Mouse (Mus musculus) intestine, postnatal 0 days (tissue): ENCODE results near the gene Trf. TPM values are rescaled to one million over a fixed set of nuclear protein-coding genes. Genes with fewer than 3 reads are reported as not detected.

Source experiments
- ATAC-seq: fragments of 200-750 bp; cut with Nextera tagmentation; 2 replicates; pipeline ENCODE4 v1.8.0; 2017; ENCODE audit warnings: mild to moderate bottlenecking, moderate TSS enrichment, moderate library complexity
- H3K27ac ChIP-seq: fragments of 300-500 bp; sonication (generic); 2 replicates; pipeline ENCODE4 v1.5.1; 2014; ENCODE audit warnings: mild to moderate bottlenecking, low read depth, low read length, moderate library complexity
- H3K27me3 ChIP-seq: fragments of 300-500 bp; sonication (generic); replicated peaks from 2 replicates; pipeline ENCODE4 v1.6.1; 2014; ENCODE audit warnings: low read length, mixed read lengths; ENCODE audit not compliant: control insufficient read depth, insufficient read depth
- H3K36me3 ChIP-seq: fragments of 300-500 bp; sonication (generic); 2 replicates; pipeline ENCODE4 v1.6.1; 2014; ENCODE audit warnings: mild to moderate bottlenecking, moderate library complexity; ENCODE audit not compliant: control insufficient read depth, insufficient read depth
- H3K4me1 ChIP-seq: fragments of 300-500 bp; sonication (generic); replicated peaks from 2 replicates; pipeline ENCODE4 v1.6.1; 2014; ENCODE audit warnings: antibody characterized with exemption, low read length, mixed read lengths; ENCODE audit not compliant: control insufficient read depth, insufficient read depth
- H3K4me2 ChIP-seq: fragments of 300-500 bp; sonication (generic); replicated peaks from 2 replicates; pipeline ENCODE4 v1.6.1; 2014; ENCODE audit warnings: low read depth, mild to moderate bottlenecking, moderate library complexity
- H3K4me3 ChIP-seq: fragments of 300-500 bp; sonication (generic); 2 replicates; pipeline ENCODE4 v1.5.1; 2014; ENCODE audit warnings: low read depth, low read length
- H3K9ac ChIP-seq: fragments of 300-500 bp; sonication (generic); 2 replicates; pipeline ENCODE4 v1.6.1; 2014; ENCODE audit warnings: mild to moderate bottlenecking, low read depth, low read length
- H3K9me3 ChIP-seq: fragments of 300-500 bp; sonication (generic); 2 replicates; pipeline ENCODE4 v1.6.1; 2016; ENCODE audit warnings: mixed run types; ENCODE audit not compliant: control insufficient read depth
- CTCF ChIP-seq: sonication (generic); IDR thresholded peaks from 2 replicates; pipeline ENCODE4 v1.5.1; 2016; ENCODE audit warnings: low read depth, mild to moderate bottlenecking, control low read depth, antibody characterized with exemption, moderate library complexity
- WGBS: fragments of 180-500 bp; shearing (Covaris S2); extraction: QIAGEN DNeasy Blood & Tissue Kit; methylation state at CpG from one replicate; pipeline ENCODE4 v1.1.7; 2014; 5-methylcytosine and 5-hydroxymethylcytosine counted together
- polyA plus RNA-seq: library from polyadenylated mRNA; unstranded; fragments of >200 nt; fragmentation: Nextera tagmentation; extraction: Ambion mirVana; gene quantifications from 2 replicates; pipeline ENCODE4 v1.2.1, GENCODE M21; 2015

The Trf gene
- polyA plus RNA-seq, 1 experiment from 2014 or later = 245 TPM

DNA sequence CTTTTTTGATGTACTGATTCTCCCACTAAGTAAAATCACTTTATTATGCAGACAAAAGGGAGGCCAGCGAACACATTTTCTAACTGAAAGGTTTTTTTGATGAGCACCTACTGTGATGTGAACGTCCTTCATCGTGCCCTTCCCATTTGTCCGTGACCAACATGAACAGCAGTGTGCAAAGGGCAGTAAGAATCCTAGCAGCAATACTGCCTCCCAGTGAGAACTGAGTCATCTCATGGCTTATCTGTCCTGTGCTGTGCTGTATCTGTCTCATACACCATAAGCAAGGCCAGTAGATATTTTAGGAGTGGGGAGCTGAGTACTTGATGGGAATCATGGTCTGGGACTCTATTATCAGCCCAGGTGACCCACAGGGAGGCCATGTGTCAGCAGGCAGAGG is 41.8 kb downstream of the Trf start:
- Histone ChIP-seq H3K9ac (no peak overlapping the region), H3K4me3 (no peak overlapping the region), H3K4me1 (no peaks in the 10 kb centered on the region), H3K27ac (no peak overlapping the region), H3K36me3 (peaks cover 45% of the 10 kb centered on the region), H3K9me3 (no peaks in the 10 kb centered on the region), H3K4me2 (no peak overlapping the region), H3K27me3 (no peaks in the 10 kb centered on the region)
- no peak for ATAC-seq
- WGBS = 91% methylated on average over 4 of the region's 4 CpGs
- TF ChIP-seq CTCF = no peak

DNA sequence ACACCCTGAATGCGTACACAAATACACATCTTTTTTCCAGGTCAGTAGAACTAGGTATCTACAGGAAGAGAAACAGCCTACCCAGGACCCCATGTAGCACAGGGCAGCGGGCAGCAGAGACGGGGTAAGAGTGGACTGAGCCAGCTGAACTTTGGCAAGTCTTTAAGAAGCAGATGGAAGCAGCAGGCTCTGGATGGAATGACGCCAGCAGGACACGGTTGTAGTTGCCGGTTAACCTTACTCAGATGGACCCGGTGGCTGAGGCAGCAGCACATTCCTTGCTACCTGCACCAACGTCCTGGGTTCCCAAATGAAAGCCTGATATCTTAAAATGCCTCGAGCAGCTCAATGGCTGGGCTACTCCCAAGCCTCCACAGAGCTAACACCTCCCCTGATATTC is 43.5 kb downstream of the Trf start:
- no peak overlapping the region for H3K4me2 ChIP-seq
- H3K27ac ChIP-seq = no peak overlapping the region
- H3K27me3 ChIP-seq = no peaks in the 10 kb centered on the region
- peaks cover 34% of the 10 kb centered on the region for H3K36me3 ChIP-seq
- no peaks in the 10 kb centered on the region for H3K4me1 ChIP-seq
- no peak for TF ChIP-seq CTCF
- H3K9me3 ChIP-seq = no peaks in the 10 kb centered on the region
- WGBS = 74% methylated on average over 9 of the region's 9 CpGs
- no peak overlapping the region for H3K4me3 ChIP-seq
- no peak overlapping the region for H3K9ac ChIP-seq
- ATAC-seq = no peak; the same call in 1 of the 2 replicates

- no peaks in the 10 kb centered on the region for H3K27me3 ChIP-seq
- peaks cover 29% of the 10 kb centered on the region for H3K36me3 ChIP-seq
- H3K4me3 ChIP-seq = no peak overlapping the region
- TF ChIP-seq CTCF = no peak
- no peak overlapping the region for H3K4me2 ChIP-seq
- H3K4me1 ChIP-seq = no peaks in the 10 kb centered on the region
- H3K27ac ChIP-seq = no peak overlapping the region
- ATAC-seq = no peak
- no peaks in the 10 kb centered on the region for H3K9me3 ChIP-seq
- H3K9ac ChIP-seq = no peak overlapping the region
- 90% methylated on average over 8 of the region's 8 CpGs for WGBS
These were observed 44.3 kb downstream of the Trf start for GRCm38 (mm10) chr9:103185946-103186345.

GRCm38 (mm10) chr9:103184855-103185254 is 45.4 kb downstream of the Trf start:
- Histone ChIP-seq H3K9ac (no peak overlapping the region), H3K36me3 (peaks cover 18% of the 10 kb centered on the region), H3K27ac (no peak overlapping the region), H3K9me3 (no peaks in the 10 kb centered on the region), H3K27me3 (no peaks in the 10 kb centered on the region), H3K4me2 (no peak overlapping the region), H3K4me3 (no peak overlapping the region), H3K4me1 (no peaks in the 10 kb centered on the region)
- WGBS = 61% methylated on average over 4 of the region's 4 CpGs
- no peak for ATAC-seq
- TF ChIP-seq CTCF = no peak

GRCm38 (mm10) chr9:103181886-103182285 is 48.4 kb downstream of the Trf start:
- Histone ChIP-seq H3K4me1 (no peaks in the 10 kb centered on the region), H3K27ac (no peak overlapping the region), H3K4me3 (no peak overlapping the region), H3K36me3 (no peaks in the 10 kb centered on the region), H3K9ac (no peak overlapping the region), H3K27me3 (no peaks in the 10 kb centered on the region), H3K9me3 (no peaks in the 10 kb centered on the region), H3K4me2 (no peak overlapping the region)
- 88% methylated on average over 8 of the region's 8 CpGs for WGBS
- no peak for TF ChIP-seq CTCF
- no peak for ATAC-seq

DNA sequence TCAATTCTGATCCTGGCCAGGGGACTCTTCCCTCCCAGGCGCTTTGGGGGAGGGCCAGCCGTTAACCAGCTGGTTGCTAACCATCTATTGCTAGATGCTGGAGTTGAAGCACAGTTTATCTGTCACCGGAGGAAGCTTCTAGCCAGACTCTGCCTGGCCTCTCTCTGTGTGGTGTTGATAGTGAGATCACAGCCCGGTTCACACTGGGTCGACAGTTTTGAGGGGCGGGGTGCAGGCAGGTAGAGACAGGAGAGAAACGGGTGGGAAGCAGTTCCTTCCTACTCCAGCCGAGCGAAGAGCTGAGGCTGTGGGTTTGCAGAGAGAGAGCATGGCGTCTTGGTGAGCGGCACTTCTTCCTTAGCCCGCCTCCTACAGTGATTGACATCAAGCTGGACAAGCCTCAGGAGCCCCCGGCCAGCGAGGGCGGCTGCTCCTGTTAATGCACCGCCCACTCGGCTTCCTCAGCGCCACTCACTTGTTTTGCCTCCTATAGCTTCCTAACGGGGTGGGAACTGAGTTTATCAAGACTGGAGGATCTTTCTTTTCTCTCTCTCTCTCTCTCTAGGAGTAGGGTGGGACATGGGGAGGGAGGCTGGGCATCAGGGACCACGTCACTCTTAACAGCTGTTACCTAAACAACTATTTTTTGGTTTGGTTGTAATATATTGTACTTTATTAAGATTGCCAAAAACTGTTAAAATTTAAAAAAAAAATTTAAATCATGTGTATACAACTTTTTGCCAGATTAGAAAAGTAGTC is 49.3 kb downstream of the Trf start:
- H3K4me3 ChIP-seq = peak overlapping the region; percentile 34
- ATAC-seq = peak; percentile 72; the same call in 1 of the 2 replicates
- H3K9me3 ChIP-seq = no peaks in the 10 kb centered on the region
- no peaks in the 10 kb centered on the region for H3K36me3 ChIP-seq
- no peak for TF ChIP-seq CTCF
- WGBS = 1% methylated on average over 20 of the region's 20 CpGs
- H3K9ac ChIP-seq = peak overlapping the region; percentile 17; the same call in 1 of the 2 replicates
- peak overlapping the region; percentile 70 for H3K4me2 ChIP-seq
- no peaks in the 10 kb centered on the region for H3K27me3 ChIP-seq
- no peaks in the 10 kb centered on the region for H3K4me1 ChIP-seq
- H3K27ac ChIP-seq = no peak overlapping the region
